Mouse (Mus musculus) adrenal gland, postnatal 10 days (tissue): Measurements from ENCODE around the gene Adra2b. TPM values are rescaled to one million over a fixed set of nuclear protein-coding genes. Genes with fewer than 3 reads are reported as not detected.

ENCODE experiments used
- DNase-seq: peaks from one replicate; pipeline ENCODE4 v3.0.0; 2021; ENCODE audit warnings: mixed read lengths
- long read RNA-seq, 2 experiments: library from polyadenylated mRNA; stranded (forward); transcript quantifications; one replicate each; pipeline ENCODE4 v2.0.0; 2021
- total RNA-seq, 2 experiments: library from RNA; stranded (reverse); gene quantifications; 2 replicates each; pipeline ENCODE4 v1.2.3; 2021

Adra2b gene
- total RNA-seq: 1 to 10 TPM; 2.6 to 2.7 TPM
- long read RNA-seq, experiment 1, partial matches to known transcripts: 0 of 1 reads
- long read RNA-seq, experiment 1, other reads (novel, unspliced or antisense): 0 of 1 reads
- long read RNA-seq, experiment 2, full-length matches to known transcripts: 5 of 5 reads
- long read RNA-seq, experiment 2, partial matches to known transcripts: 0 of 5 reads
- long read RNA-seq, experiment 2, other reads (novel, unspliced or antisense): 0 of 5 reads

DNA sequence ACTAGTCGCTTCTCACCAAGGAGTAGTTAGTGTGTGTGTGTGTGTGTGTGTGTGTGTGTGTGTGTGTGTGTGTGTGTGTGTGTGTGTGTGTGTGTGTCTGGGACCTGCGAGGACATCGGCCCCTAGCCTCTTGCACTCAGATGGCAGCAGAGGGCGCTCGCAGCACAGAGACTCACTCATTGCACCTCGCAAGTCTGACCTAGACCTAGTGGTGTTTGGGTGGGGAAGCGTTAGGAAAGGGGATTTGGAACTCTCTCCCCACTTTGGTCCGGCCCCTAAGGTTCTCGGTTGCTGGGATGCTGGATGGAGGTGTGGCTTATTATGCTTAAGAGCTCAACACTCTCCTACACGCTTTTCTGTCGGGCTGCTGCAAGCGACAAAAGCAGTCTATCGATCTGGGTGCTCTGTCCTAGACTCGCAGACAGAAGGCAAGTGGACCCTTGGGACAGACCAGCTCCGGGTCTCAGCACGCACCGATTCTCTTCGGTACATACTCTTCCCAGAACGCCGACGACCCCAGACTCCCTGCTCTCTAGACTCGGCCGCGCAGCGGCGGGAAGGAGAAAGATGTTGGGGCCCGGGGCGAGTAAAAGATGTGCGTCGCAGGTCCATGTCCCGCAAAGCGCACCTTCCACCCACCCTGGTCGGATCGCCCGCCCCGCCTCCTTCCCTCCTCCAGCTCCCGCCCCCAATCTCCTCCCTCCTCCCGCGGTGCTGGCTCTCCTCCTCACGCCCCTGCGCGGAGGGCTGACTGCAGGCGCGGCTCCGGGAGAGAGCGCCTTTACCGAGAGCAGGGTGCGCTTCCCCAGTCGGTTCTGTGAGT is at the start of gene Adra2b:
TSS of gene Adra2b (plus strand) at position 750 of the 823 bp plus-strand sequence.
- DNase-seq: peak; percentile 91

DNA sequence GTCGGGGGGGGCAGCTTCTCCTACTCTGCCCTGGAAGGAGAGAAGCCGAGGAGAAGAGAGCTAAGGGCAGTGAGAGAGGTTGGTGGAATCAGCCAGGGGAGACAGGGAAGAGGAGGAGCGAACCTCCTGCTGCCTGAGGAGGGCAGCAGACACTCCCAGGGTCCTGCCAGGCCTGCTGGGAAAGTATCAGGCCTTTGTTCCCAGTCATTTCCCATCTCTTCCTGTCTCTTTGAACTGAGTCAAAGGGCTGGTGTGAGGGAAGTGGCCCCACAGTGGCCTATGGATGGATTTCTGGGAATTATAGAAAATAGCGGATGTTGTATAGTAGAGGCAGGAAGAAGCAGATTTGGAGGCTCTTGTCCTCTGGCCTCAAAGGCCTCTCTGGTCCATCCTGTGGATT is 49.1 kb upstream of the Adra2b start:
- no peak for DNase-seq

GRCm38 (mm10) chr2:127314467-127315154 is 48.4 kb upstream of the Adra2b start:
- no peak for DNase-seq

GRCm38 (mm10) chr2:127315155-127315470 is 47.9 kb upstream of the Adra2b start:
- no peak for DNase-seq

- DNase-seq: no peak
Measured at GRCm38 (mm10) chr2:127316431-127316830, 46.6 kb upstream of the Adra2b start.

DNA sequence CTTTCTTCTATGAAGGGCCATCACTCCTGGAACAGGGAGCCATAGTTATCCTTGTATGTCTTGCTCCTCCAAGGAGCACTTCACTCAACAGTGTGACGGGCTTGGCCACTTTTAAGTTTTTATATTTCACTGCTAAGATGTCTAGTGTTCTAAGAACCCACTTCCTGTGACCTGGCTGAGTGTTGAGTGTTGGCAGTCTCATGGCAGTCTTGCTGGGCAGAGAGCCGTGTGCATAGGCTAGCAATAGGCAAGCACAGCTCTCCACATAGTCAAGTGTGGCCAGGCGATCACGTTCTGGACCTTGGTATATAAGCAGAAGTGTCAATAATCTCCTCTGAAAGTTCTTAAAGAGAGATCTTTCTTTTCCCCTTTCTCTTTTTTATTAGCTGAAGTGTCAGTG is 44.9 kb upstream of the Adra2b start:
- DNase-seq: no peak

GRCm38 (mm10) chr2:127319071-127319470 is 43.9 kb upstream of the Adra2b start:
- DNase-seq: no peak

DNA sequence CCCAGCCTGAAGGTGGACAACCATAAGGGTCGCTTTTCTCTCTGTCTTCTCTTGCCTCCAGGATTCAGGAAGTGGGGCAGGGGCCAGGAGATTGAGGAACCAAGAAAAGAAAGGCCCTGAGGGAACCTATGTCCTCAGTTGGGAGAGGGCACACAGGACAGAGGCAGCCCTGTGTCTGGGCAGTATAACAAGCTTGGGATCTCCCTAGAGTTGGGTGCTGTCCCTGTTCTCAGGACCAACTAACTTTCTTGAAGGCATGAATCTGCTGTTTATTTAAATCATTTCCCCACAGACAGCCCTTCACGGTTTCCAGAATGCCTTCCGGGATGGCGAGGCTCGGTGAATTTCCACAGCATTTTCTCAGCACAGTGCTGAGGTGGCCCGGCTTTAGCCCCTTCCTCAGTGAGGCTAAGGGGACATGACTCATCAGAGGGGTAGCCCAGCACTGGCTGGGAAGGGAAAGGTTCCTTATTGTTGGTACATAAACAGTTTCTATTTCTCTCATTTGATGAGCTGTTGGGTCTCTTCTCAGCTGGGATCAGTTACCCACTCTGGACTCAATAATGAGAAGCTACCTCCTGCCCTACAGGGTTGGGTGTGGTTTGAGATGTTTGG is 40.2 kb upstream of the Adra2b start:
- no peak for DNase-seq

DNA sequence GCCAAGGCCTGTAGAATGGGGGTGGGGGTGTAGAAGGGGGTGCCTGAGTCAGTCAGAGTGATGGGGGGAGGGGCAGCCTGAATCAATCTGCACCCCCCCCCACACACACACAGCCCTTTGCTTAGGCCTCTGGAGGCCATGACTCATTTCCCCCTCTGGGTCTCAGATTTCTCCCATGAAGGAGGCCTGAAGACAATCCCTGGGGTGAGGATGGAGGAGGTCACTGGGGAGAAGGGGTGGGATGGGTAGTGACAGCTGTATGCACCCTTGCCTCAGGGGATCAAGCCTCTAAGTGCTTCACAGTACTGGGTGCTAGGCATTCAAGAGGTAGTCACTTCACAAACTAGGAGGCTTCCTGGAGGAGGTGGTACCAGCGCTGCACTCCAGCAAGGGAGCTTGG is 39.3 kb upstream of the Adra2b start:
- no peak for DNase-seq

DNA sequence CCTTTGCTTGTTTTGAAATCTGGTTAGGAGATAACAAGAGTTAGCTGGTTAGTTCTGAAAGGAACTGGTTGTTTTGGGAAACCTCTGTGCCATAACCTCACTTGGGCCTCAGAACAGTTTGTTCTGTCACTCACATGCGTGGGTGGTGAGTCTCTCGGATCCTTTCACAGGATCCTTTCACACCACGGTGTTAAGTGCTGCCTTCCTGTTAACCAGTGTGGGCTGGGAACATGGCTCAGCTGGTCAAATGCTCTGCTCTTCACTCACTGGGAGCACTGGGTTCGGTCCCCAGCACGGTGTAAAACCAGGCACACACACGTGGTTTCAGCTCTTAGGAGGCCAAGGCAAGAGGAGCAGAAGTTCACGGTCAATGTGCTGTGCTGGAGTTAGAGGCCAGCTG is 38.6 kb upstream of the Adra2b start:
- DNase-seq: no peak

DNA sequence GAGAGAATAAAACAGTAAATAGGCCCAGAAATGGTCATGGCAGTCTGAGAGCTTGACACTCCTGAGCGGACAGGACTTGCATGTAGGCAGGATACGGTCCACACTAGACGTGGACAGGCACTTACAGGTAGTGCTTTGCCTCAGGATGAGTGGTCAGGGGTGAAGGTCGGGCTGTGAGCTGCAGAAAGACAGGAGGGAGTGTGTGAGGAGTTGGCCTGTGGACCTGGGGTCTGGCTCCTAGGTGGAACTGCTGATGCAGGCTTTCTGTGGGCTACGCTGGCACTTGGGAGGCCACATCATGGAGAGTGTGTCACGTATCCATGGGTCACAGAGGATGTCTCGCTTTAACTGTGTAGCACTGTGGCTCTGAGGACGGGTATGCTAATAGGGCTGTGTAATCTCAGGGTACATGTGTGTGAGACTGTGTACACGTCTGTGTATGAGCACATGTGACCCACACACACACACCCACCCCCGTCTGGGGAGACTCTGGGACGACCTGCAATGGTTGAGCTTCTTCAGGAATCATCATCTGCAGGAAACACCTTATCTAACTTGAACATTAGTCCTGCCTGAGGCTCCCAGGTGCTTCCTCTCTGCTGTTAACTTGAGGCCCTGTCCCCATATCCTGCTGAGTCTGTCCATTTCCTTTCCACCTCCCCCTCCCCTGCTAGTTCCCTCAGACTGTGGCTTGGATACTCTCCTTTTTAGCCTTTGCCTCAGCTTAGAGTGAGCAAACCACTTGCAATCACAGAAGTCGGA is 34.7 kb upstream of the Adra2b start:
- DNase-seq: no peak

GRCm38 (mm10) chr2:127332807-127333570 is 30.0 kb upstream of the Adra2b start:
- DNase-seq: no peak

- no peak for DNase-seq
Measured at GRCm38 (mm10) chr2:127333945-127334603, 28.9 kb upstream of the Adra2b start.

DNA sequence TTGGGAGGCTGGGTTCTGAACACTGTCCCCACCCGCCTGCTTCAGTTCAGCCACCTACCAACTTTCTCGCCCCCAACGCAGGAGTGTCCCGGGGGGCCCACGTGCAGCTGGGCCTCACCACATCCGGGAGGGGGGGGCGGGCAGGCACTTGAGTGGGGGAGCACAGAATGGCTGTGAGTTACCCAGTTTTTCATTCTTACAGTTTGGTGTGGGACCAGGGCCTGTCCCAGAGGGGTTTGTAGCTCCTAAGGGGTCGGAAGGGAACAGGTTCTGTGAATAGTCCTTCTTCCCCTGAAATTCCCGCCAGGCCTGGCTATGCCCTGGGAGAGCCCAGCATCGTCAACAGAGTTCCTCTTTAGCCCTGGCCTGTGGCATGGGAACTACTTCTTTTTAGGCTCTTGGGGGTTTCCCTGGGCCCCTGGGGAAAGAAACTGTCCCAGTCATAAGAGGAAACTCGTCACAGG is 27.9 kb upstream of the Adra2b start:
- DNase-seq: no peak

DNA sequence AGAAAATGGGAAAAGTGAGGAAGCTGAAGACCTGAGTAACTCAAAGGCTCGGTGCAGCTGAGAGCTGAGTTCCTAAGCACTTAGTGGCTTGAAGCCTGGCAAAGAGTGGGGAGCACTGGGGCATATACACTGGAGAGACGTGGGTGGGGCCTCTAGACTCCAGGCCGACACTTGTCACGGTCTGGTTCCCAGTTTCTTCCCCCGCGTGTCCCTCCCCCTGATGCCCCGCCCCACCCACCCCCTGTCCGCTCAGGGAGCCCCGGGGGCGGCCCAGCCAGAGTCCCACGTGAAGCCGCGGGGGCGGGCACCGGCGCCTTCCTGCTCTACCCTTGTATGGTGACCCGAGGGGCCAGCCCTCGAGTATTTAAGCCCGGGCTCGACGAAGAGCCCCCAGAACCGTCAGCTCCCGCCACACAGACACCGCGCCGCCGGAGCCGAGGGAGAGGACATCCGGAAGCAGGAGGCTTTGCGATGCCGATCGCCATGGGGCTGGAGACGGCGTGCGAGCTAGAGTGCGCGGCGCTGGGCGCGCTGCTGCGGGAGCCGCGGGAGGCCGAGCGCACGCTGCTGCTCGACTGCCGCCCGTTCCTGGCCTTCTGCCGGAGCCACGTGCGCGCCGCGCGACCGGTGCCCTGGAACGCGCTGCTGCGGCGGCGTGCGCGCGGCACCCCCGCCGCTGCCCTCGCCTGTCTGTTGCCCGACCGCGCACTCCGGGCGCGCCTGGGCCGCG is 27.1 kb upstream of the Adra2b start, which contains the start of gene Dusp2:
TSS of gene Dusp2 (plus strand) at position 393 of the 730 bp plus-strand sequence.
- DNase-seq: peak; percentile 81

DNA sequence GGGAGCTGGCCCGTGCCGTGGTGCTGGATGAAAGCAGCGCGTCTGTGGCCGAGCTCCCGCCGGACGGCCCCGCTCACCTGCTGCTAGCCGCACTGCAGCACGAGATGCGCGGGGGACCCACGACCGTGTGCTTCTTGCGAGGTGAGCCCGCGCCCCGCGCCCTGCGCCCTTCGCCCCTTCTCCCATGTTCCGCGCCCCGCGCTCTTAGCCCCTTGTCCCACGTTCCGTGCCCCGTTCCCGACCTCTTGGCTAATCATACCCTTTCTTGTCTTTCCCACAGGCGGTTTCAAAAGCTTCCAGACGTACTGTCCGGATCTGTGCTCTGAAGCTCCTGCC is 26.5 kb upstream of the Adra2b start:
- DNase-seq: no peak

- DNase-seq: no peak
Measured at GRCm38 (mm10) chr2:127336885-127337284, 26.1 kb upstream of the Adra2b start.

DNA sequence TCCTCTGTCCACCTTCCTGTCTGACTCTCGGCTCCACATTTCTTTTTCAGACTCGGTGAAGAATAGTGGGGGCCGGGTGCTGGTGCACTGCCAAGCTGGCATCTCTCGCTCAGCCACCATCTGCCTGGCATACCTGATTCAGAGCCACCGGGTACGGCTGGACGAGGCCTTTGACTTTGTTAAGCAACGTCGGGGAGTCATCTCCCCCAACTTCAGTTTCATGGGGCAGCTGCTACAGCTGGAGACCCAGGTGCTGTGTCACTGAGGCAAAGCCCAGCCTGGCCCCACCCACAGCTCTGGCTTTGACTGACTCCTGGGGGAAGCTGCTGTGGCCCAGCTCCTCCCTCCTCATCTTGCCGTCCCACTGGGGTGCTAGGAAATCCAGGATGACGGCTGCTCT is 25.5 kb upstream of the Adra2b start:
- no peak for DNase-seq

- no peak for DNase-seq
Measured at GRCm38 (mm10) chr2:127338012-127338411, 25.0 kb upstream of the Adra2b start.

DNA sequence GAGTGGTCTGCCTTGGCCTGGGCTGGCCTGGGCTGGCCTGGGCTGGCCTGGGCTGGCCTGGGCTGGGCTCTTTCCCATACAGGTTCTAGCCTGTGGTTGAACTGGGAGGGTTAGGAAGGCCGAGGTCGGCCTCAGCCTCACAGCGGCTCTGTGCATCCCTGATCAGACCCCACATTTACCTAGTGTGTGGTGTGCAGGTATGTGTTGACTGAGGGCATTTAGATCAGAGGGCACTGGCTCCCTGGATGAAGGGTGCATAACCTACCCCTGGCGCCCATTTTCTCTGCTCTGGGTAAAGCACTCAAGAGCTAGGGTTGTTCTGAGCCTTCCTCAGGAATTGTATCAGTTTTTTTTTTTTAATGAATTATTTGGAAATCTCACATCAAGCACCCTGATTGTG is 24.6 kb upstream of the Adra2b start, which contains the start of gene Astl:
TSS of gene Astl (plus strand) at position 224 of the 400 bp plus-strand sequence.
- no peak for DNase-seq
